Mouse (Mus musculus) granulocyte monocyte progenitor cell, adult 5-6 weeks (primary cell): ENCODE data around the gene Hbp1. TPM values are rescaled to one million over a fixed set of nuclear protein-coding genes. Genes with fewer than 3 reads are reported as not detected.

Source experiments
- ATAC-seq: replicated peaks from 2 replicates; pipeline ENCODE4 v1.8.0; 2016; ENCODE audit warnings: mild to moderate bottlenecking, moderate TSS enrichment, inconsistent platforms; ENCODE audit not compliant: poor library complexity, severe bottlenecking
- total RNA-seq, 2 experiments: library from RNA; stranded (forward) in 1 of 2; stranded (reverse) in 1 of 2; fragments of 200-712, 200-1000 nt in 1 of 2; fragments of >200 nt in 1 of 2; fragmentation: Nextera tagmentation in 1 of 2; gene quantifications; 2 replicates each; pipeline ENCODE4 v1.2.3; 2014 to 2017

Hbp1 gene
- total RNA-seq (2014; fragmentation: Nextera tagmentation) (39.9 and 43.5 TPM in 2 replicates), total RNA-seq (2017) (40.6 and 53.1 TPM in 2 replicates)

DNA sequence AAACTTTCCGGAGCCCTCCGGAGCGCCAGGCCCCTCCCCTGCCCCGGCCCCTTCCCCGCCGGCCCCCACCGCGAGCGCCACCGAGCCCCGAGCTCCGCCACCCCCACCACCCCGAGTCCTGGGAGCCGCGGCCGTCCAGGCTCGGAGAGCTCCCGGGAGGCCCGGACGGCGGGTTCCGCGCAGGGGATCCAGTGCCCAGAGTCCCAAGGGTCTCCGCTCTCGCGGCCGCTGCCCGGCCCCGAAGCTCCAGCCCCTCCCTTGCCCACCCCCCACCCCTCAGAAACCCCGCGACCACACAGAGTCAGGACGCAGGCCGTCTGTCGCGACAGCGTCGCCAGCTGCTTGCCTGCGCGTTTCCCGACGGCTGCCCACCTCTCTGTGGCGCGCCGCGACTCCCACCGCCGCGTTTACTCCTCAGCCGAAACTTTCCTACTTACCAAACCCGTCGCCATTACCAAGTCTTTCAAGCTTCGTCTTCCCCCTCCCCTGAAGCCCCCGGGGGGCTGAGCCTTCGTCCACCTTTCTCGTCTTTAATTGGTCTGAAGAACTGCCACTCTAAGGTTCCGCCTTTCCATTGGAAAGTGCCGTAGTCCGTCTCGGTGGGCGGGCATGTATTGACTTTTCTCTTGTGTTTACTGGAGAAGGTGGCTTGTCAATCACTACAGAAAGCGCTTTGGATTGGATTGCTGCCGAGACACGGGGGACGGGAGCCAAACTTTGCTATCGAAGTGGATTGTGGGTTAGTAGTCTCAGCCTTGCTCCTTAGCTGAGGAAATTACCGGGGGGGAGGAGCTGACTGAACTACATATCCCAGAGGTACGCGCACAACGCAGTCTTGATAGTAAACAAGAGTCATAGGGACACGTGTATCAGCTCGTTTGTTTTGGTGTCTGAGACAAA lies at the start of gene Hbp1:
Gene Hbp1 (minus strand): TSS at position 777 of the 900 bp plus-strand sequence.
- ATAC-seq: peak; percentile 79

DNA sequence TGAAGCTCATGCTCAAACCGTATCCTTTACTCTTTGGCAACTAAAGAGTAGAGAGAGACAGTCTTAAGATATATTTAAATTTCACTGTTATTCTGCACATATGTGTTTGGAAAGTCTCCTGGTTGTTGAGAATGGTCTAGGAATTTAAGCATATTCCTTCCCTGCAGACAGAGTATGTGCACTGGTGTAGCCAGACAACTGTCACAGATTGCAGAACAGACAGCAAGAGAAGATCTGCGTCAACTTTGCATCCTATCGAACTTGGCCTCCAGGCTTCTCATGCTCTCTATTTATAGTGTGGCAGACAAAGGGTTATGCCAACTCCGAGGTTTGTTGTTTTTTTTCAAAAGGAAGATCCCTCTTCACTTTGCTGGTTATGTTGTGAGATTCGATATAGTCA lies 48.4 kb upstream of the Hbp1 start:
- ATAC-seq: no peak

DNA sequence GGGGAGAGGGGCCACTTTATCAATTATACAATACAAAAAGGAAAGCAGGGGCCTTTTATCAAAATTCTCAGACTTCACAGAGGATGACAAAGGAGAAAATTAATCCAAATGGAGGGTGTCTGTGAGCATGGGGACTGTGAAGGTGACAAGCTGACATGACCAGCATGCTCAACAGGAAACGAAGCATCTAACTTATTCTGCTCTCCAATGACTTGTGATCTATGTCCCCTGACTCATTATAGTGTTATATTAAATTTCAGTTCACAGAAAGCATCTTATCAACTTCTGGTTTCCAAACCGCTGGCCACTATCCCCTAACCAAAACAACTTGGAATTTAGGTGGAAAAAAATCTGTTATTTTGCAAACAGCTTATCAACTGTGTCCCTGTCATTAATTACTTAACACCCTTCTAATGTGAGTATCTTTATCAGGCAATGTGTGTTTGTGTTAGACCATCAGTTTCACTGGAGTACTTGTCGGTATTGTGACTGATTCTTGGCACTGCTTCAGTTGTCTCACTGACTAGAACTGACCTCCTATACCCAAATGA lies 47.1 kb upstream of the Hbp1 start:
- no peak for ATAC-seq

DNA sequence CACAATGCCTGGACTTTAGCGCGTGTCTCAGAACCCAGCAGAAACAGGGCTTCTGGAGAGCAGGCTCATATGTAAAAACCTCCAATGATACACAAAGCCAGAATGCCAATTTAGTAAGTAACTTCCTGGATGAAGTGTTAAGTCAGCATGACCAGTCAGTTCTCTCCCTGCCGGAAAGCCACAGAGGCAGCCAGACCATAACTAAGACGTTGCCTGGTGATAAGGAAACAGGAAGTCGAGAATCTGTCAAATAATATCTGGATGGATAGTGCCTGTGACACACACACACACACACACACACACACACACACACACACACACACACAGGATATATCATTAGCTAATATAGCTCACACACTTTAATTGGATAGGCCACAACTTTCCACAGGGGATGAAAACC lies 46.5 kb upstream of the Hbp1 start:
- peak; percentile 84 for ATAC-seq

DNA sequence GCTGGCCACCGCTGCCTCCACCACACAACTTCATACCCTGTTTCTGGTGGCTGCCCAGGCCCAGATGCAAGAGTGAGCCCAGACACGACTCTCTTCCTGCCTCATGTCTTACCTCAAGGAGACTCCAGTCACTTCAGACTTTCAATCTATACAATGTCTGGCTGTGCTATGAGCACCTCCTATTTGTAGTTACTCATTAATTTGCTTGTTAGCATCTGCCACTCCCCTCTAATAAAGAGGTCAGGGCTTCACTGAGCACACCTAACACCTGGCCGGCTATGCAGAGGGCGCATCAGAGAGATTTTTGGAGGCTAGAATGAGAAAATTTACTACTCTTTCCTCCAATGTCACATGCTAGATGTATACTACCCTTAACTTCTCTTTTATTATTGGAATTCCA lies 40.2 kb upstream of the Hbp1 start:
- no peak for ATAC-seq

DNA sequence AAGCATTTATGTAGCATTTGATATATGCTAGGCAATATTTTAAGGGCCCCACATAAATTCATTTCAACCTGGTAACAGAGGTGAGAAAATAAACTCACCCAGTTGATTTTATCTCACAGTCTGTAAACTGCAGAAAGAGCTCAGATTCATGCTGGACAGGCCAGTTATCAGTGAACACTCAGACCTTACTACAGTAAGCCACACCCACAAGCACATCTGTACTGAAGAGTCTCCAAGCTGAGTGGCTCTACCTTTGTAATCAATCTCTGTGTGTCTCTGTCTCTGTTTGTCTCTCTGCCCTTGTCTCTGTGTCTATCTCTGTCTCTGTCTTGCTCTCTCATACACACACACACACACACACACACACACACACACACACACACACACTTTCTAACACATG lies 39.4 kb upstream of the Hbp1 start:
- no peak for ATAC-seq

DNA sequence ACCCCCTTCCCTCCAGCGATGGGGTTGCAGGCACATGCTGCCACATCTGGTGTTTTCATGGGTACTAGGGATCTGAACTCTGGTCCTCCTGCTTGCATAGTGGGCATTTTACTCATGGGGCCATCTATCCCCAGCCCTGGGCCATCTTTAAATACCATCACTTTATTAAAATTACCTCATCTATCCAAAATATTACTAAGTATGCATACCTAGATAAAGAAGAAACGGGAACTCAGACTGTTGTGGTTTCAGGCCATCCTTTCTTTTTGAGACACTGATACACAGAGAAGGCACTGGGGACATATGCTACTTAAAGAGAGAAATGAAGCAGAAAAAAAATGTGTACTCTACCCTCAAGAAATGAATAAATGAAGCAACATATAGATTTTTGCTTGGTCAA lies 36.1 kb upstream of the Hbp1 start:
- no peak for ATAC-seq

DNA sequence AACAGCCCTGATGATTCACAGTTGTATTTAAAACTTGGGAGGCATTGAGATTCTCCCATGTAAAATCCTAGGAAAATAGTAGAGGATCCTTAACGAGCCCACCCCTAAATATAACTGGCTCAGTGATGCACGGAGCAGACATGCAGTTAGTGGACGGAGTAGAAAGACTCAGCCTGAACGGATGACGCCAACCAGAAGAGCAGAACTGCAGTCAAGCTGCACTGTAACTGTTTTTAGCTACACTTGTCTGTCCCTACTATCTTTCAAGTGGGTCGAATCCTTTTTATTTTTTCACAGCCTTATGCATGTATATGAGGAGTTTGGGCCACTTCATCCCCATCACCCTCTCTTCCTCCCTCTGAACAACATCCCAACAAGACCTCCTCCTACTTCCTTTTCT lies 35.4 kb upstream of the Hbp1 start:
- no peak for ATAC-seq

DNA sequence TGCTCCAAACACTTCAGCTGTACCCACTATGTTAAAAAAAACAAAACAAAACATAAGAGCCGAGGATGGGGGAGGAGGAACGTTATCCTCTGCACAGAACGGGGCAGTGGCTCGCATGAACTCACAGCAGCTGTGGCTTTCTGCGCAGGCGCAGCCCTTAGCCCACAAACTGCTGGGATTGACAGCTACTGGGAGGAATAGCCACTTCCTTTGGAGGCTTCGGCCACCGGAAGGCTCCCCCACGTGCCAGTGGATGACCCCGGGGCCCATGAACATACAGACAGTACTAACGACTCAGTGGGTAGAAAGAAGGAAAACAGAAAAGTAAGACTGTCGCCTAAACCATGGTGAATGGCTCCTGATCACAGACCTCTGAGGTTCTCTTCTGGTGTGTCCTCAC lies 34.3 kb upstream of the Hbp1 start:
- ATAC-seq: peak; percentile 61

DNA sequence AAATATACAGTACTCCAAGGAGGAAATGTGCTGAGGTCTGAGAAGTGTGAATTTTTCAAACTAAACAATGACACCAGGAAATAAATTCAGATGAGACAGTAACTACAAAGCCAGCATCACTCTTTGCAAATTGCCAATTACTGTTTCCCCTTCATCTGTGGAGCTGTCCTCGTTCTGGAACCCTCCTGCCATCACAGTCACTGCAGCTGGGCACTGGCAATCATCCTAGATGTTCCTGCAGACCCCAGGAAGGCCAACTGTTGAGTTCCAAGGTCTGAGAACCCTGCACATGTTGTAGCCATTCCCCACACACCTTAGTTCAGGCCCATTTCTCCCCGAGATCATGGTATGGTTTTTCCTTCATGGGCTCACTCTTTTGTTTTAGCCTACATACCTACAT lies 33.9 kb upstream of the Hbp1 start:
- ATAC-seq: no peak; the same call in 1 of the 2 replicates

DNA sequence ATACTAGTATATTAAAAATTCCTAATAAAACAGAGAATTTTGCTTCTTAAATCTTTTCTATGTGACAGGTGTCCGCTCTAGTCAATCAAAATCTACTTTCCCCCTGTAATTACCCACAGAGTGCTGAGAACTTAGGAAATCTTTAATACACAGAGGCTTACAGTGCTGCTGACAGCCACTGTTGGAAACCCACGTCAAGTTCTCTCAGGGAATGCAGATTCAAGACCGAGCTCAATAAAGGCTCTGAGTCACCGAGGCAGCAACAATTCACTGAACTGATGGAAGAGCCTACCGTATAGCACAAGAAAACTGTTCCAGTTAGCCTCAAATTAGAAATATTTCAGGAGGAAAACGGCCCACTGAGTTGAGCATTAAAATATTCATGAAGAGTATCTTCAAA lies 33.4 kb upstream of the Hbp1 start:
- ATAC-seq: no peak

DNA sequence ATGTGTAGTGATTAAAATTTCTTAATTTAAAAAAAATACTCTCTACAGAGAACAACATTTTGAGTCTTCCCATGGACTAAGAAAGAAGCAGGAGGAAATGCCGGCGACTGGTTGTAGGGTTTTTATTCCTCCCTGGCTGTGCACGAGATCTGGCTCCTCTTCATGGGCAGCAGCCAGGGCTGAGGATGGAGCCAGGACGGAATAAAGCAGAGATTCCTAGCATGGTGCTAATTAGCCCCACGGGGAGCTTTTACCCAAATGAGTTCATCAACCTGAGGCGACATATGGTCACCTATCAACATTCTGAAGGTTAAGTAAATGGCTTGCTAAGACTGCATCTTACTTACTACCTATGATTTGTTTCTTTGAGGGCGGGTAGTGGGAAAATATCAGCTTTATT lies 32.9 kb upstream of the Hbp1 start:
- no peak for ATAC-seq

DNA sequence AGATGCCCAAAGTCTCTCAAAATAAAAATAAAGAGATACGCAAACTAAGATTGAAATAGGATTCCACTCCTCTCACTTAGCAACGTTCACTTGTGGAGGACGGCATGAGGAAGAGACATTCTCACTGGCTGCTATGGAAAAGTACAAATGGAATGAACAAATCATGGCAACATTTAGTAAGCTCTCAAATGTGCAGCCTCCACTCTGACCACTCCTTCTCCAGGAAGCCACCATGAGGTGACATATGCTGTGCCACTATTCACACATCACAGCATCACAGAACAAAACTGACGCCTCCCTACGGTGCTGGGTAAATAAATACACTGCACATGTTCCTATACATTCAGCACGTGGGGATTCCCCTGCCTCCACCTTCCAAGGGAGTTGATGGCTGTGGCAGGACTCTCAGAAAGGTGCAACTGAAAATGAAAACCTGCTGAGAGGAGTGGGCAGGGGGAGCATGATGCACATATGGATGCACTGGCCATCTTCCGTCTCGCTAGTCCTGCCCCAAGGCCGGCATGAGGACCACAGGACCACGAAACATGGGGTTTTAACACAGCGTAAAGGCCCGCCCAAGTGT lies 27.4 kb upstream of the Hbp1 start:
- ATAC-seq: no peak

DNA sequence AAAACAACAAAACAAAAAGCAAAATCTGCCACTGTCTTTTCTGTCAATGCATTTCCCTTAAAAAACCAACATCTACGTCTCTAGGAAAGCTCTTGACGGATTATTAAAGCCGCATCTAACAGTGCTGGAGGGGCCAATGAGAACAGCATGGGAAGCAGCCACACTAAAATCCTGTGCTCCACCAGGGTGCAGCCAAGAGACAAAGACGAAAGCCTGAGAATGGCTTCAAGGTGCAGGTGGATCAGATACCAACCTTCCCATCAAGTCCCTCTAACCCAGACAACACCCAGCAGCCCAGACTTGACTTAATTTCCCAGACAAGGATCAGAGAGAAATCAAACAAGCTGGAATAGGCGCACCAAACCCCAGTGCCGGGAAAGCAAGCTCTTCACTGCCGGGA lies 26.2 kb upstream of the Hbp1 start:
- no peak for ATAC-seq

DNA sequence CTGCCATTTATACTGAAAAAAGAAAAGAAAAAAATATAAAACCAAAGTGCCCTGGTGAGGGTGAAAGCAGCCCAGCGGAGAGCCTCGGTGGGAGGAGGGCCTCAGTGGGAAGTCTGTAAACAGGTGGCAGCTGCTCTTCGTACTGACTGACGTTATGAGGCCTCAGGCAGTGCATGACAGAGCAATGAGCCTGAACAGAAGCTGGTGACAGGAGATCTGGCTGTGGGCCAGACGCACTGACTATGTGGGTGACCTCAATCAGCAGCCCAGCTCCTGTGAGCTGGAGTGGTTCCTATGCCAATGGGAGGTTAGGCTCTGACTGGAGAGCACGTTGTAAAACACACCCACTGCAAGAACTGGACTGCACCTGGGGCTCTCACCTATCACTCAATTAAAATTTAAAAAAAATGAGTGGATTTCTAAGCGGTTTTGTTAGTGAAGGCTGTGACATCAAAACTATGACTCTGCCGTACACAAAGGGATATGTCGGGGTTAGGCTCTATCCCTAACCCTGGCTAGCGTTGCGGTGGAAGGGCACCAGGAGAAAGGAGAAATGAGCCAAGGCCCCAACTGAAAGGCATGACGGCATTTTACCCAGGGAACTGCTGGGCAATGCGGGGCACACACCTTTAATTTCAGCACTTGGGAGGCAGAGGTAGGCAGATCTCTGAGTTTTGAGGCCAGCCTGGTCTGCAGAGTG lies 23.3 kb upstream of the Hbp1 start:
- ATAC-seq: peak; percentile 72

DNA sequence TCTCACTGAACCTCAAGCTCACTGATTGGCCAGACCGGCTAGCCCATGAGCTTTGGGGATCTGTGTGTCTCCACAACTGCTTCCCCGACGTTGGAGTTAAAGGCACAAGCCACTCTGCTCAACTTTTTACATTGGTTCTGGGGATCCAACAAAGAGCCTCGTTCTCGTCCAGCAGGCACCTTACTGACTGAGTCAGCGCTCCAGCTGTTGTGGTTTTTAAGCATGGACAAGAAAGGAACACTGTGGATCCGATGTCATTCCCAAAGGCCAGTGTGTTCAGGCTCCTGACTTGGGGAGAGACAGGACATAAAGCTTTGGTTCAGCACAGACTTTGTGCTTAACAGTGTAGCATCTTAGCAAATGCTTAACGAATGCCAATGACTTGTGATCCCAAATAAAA lies 21.2 kb upstream of the Hbp1 start:
- ATAC-seq: no peak

DNA sequence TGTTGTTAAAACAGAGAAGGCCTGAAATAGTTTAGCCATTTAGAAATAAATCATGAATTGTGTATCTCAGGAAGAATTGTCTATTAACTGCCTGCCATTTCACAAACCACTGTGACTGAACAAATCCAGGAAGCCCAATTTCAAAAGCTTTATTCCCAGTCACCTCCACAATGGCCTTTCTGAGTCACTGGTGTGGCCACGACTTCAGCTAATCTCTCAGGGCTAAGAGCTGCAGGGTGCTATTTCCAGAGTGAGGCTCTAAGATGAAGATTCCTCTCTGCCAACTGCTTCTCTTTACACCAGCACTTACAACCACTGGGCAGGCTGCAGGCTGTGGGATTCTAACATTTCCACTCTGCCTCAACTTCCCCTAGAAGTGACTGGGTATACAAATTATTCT lies 18.8 kb upstream of the Hbp1 start:
- no peak for ATAC-seq

DNA sequence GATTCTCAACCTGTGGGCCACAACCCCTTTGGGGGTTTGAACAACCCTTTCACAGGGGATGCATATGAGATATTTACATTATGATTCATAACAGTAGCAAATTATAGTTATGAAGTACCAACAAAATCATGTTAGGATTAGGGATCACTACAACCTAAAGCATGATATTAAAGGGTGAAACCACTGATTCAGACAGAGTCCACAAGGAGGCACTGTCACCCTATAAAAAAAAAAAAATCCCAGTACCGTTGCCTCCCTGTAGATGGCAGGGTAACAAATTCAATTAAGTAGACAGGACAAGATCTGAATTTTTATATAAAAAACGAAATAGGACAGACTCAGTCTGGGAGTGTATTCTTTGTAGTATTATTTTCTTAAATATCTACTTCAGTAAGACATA lies 17.2 kb upstream of the Hbp1 start:
- peak; percentile 96 for ATAC-seq

DNA sequence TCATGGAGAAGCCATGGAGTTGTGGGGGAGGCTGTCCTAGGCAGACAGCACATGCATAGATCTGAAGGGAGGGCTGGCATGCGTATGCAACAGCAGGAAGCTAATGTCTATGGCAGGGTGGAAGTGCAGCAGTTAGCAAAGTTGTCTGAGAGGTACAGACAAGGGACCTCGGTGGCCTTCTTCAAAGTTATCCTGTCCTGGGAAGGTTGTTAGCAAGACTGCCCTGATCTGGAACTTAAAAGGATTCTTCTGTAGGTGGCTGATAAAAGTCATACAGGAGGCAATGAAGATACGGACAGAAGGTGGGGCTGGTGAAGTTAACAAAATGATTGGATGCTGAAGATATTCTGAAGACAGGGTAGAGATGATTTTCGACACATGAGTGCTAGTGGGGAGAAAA lies 16.1 kb upstream of the Hbp1 start:
- ATAC-seq: no peak

DNA sequence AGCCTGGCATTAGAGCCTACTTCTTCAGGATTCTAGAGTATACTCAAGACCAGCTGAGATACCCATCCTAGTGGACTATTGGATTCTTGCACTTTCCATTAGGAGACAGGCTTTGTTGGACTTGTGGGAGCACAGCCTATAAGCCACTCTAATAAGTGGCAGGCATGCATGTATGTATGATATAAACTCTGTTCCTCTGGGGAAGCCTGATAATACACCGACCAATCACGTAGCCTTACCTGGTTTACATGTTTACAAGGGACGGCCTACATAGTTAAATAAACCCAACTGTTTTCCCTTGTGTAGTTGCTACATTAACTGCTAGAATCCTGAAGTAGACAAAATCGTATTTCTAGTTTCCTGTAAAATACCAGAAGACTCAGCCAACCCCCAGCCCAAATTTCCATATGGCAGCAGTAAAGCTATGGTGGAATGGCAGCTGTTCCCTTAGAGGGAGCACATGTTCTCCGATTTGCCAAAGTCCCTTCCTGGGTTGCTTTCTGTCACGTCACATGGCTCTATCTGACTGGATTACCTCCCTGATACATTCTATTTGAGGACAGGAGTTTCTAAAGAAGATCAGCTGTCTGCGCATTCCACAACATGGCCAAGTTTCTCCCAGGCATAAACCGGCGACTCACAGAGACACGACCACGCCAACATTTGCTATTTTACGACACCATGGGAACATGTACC lies 15.3 kb upstream of the Hbp1 start:
- no peak for ATAC-seq
